Mouse (Mus musculus) megakaryocyte-erythroid progenitor cell, adult 5-6 weeks (primary cell): ENCODE data around the gene Sox10. TPM values are rescaled to one million over a fixed set of nuclear protein-coding genes. Genes with fewer than 3 reads are reported as not detected.

Source experiments
- total RNA-seq, 2 experiments: library from RNA; stranded (forward) in 1 of 2; stranded (reverse) in 1 of 2; fragments of 200-1000, 215-1000 nt in 1 of 2; fragments of >200 nt in 1 of 2; fragmentation: Nextera tagmentation in 1 of 2; gene quantifications; 2 replicates each; pipeline ENCODE4 v1.2.3; 2014 to 2017

The Sox10 gene
- total RNA-seq, 2 experiments from 2014 or later = not detected

Other genes starting within 250 kb of the Sox10 start
- 54.9 and 83.9 TPM in 2 replicates for gene Lgals1, start 238.5 kb downstream of the Sox10 start, total RNA-seq (2014; fragmentation: Nextera tagmentation)
- gene Lgals1, start 238.5 kb downstream of the Sox10 start, total RNA-seq (2017) = 91.1 and 98.2 TPM in 2 replicates
- gene Nol12, start 230.3 kb downstream of the Sox10 start, total RNA-seq (2014; fragmentation: Nextera tagmentation) = 52.3 and 56.7 TPM in 2 replicates
- gene Nol12, start 230.3 kb downstream of the Sox10 start, total RNA-seq (2017) = 15.3 and 31.6 TPM in 2 replicates
- 29.1 and 33.9 TPM in 2 replicates for gene Triobp, start 217.5 kb downstream of the Sox10 start, total RNA-seq (2014; fragmentation: Nextera tagmentation)
- gene Triobp, start 217.5 kb downstream of the Sox10 start, total RNA-seq (2017) = 11.2 and 12.5 TPM in 2 replicates
- gene H1f0, start 136.8 kb downstream of the Sox10 start, total RNA-seq (2014; fragmentation: Nextera tagmentation) = 19.0 and 23.7 TPM in 2 replicates
- 27.0 and 47.0 TPM in 2 replicates for gene H1f0, start 136.8 kb downstream of the Sox10 start, total RNA-seq (2017)
- gene Galr3, start 123.4 kb downstream of the Sox10 start, total RNA-seq (2014; fragmentation: Nextera tagmentation) = 0.40 TPM in 1 of 2 replicates, not detected in the other
- 0.56 TPM in 1 of 2 replicates, not detected in the other for gene Galr3, start 123.4 kb downstream of the Sox10 start, total RNA-seq (2017)
- gene Ankrd54, start 102.3 kb downstream of the Sox10 start, total RNA-seq (2014; fragmentation: Nextera tagmentation) = 24.4 and 44.2 TPM in 2 replicates
- gene Ankrd54, start 102.3 kb downstream of the Sox10 start, total RNA-seq (2017) = 15.0 and 15.2 TPM in 2 replicates
- gene Eif3l, start 90.1 kb downstream of the Sox10 start, total RNA-seq (2014; fragmentation: Nextera tagmentation) = 218 and 242 TPM in 2 replicates
- 216 and 264 TPM in 2 replicates for gene Eif3l, start 90.1 kb downstream of the Sox10 start, total RNA-seq (2017)
- gene Micall1, start 56.3 kb downstream of the Sox10 start, total RNA-seq (2014; fragmentation: Nextera tagmentation) = 1.5 and 6.4 TPM in 2 replicates
- 0.57 and 2.5 TPM in 2 replicates for gene Micall1, start 56.3 kb downstream of the Sox10 start, total RNA-seq (2017)
- gene Polr2f, start 24.2 kb downstream of the Sox10 start, total RNA-seq (2014; fragmentation: Nextera tagmentation) = 177 and 201 TPM in 2 replicates
- gene Polr2f, start 24.2 kb downstream of the Sox10 start, total RNA-seq (2017) = 96.2 and 109 TPM in 2 replicates
- gene 1700088E04Rik, start 24.0 kb downstream of the Sox10 start, total RNA-seq (2014; fragmentation: Nextera tagmentation) = not detected in 2 replicates
- not detected in 2 replicates for gene 1700088E04Rik, start 24.0 kb downstream of the Sox10 start, total RNA-seq (2017)
- gene Pick1, start 63.9 kb upstream of the Sox10 start, total RNA-seq (2014; fragmentation: Nextera tagmentation) = 15.8 and 20.9 TPM in 2 replicates
- gene Pick1, start 63.9 kb upstream of the Sox10 start, total RNA-seq (2017) = 8.9 and 11.4 TPM in 2 replicates
- not detected in 2 replicates for gene Gm49486, start 64.2 kb upstream of the Sox10 start, total RNA-seq (2014; fragmentation: Nextera tagmentation)
- gene Gm49486, start 64.2 kb upstream of the Sox10 start, total RNA-seq (2017) = 0.08 TPM in 1 of 2 replicates, not detected in the other
- not detected in 2 replicates for gene Slc16a8, start 89.5 kb upstream of the Sox10 start, total RNA-seq (2014; fragmentation: Nextera tagmentation)
- gene Slc16a8, start 89.5 kb upstream of the Sox10 start, total RNA-seq (2017) = not detected in 2 replicates
- gene Baiap2l2, start 120.3 kb upstream of the Sox10 start, total RNA-seq (2014; fragmentation: Nextera tagmentation) = not detected in 2 replicates
- not detected in 2 replicates for gene Baiap2l2, start 120.3 kb upstream of the Sox10 start, total RNA-seq (2017)
- gene Pla2g6, start 163.2 kb upstream of the Sox10 start, total RNA-seq (2014; fragmentation: Nextera tagmentation) = 26.7 and 34.4 TPM in 2 replicates
- 8.0 and 12.4 TPM in 2 replicates for gene Pla2g6, start 163.2 kb upstream of the Sox10 start, total RNA-seq (2017)
- gene Maff, start 181.4 kb upstream of the Sox10 start, total RNA-seq (2014; fragmentation: Nextera tagmentation) = 2.7 TPM in 1 of 2 replicates, not detected in the other
- gene Maff, start 181.4 kb upstream of the Sox10 start, total RNA-seq (2017) = 6.7 and 8.8 TPM in 2 replicates
- 8.3 and 9.2 TPM in 2 replicates for gene Tmem184b, start 238.3 kb upstream of the Sox10 start, total RNA-seq (2014; fragmentation: Nextera tagmentation)
- gene Tmem184b, start 238.3 kb upstream of the Sox10 start, total RNA-seq (2017) = 1.8 and 5.0 TPM in 2 replicates